Mouse (Mus musculus): Measurements from ENCODE around the gene Rapgef4. TPM values are rescaled to one million over a fixed set of nuclear protein-coding genes. Genes with fewer than 3 reads are reported as not detected.

The Rapgef4 gene
- polyA plus RNA-seq, 1 experiment from 2014 or later = 2.2 TPM

DNA sequence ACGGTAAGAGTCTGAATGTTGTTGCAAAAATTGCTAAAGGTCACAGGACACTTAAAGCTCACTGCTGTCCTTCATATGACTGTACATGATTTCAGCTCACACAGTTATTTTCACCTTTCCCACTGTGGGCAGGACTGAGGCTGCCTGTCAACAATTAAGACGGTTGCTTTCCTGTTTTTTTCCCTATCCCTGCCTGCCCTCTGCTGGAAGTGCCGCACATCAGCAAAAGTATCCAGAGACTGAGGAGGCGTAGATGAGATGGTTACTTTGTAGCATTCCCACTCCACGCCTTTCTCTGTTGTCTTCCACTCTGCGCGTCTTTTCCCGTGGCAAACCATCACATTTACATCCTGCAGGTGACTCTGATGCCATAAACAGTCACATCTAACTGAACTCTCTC, 25.4 kb upstream of the Rapgef4 start:
- ATAC-seq (replicated peaks; ENCODE audit: low FRiP score) = no peak
- H3K27ac ChIP-seq (ENCODE audit: low read depth, low read length) = no peak overlapping the region
- no peak overlapping the region for H3K9ac ChIP-seq (ENCODE audit: low read length)
- H3K4me3 ChIP-seq (ENCODE audit: low read depth, low read length) = no peak overlapping the region
- peak; percentile 62 for DNase-seq (ENCODE audit: low spot score)
- H3K4me2 ChIP-seq (ENCODE audit: low read depth, low read length, severe bottlenecking) = no peak overlapping the region
- 27% methylated on average over 8 of the region's 8 CpGs for WGBS
- H3K9me3 ChIP-seq (ENCODE audit: control insufficient read depth, low read length) = no peaks in the 10 kb centered on the region
- H3K4me1 ChIP-seq (replicated peaks; ENCODE audit: control insufficient read depth, insufficient read depth, low read length) = no peaks in the 10 kb centered on the region
- H3K27me3 ChIP-seq (ENCODE audit: control insufficient read depth, insufficient read depth, low read length) = no peaks in the 10 kb centered on the region
- no peaks in the 10 kb centered on the region for H3K36me3 ChIP-seq (ENCODE audit: control insufficient read depth, insufficient read depth, low read length)

DNA sequence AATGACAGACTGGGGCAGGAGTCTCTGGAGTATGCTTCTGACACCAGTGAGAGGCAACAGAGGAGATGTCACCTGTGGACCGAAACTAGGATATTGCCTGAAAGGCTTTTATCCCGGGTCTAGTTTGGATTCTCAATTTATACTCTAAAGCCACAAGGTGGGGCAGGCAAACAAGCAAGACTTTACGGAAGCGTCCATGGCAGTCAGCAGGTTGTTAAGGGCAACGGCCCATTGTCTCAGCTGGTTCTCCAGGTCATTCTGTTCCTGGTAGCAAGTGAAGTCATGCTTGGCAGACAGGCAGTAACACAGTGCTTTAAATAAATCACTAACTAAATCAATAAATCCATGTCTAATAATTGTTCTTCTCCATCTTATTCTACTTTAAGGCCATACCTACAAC, 24.6 kb upstream of the Rapgef4 start:
- no peak for DNase-seq (ENCODE audit: low spot score)
- H3K4me2 ChIP-seq (ENCODE audit: low read depth, low read length, severe bottlenecking) = no peak overlapping the region
- WGBS = 74% methylated on average over 5 of the region's 5 CpGs
- H3K27me3 ChIP-seq (ENCODE audit: control insufficient read depth, insufficient read depth, low read length) = no peaks in the 10 kb centered on the region
- H3K9ac ChIP-seq (ENCODE audit: low read length) = no peak overlapping the region
- H3K27ac ChIP-seq (ENCODE audit: low read depth, low read length) = no peak overlapping the region
- no peaks in the 10 kb centered on the region for H3K36me3 ChIP-seq (ENCODE audit: control insufficient read depth, insufficient read depth, low read length)
- no peaks in the 10 kb centered on the region for H3K4me1 ChIP-seq (replicated peaks; ENCODE audit: control insufficient read depth, insufficient read depth, low read length)
- no peaks in the 10 kb centered on the region for H3K9me3 ChIP-seq (ENCODE audit: control insufficient read depth, low read length)
- H3K4me3 ChIP-seq (ENCODE audit: low read depth, low read length) = no peak overlapping the region
- ATAC-seq (replicated peaks; ENCODE audit: low FRiP score) = no peak

DNA sequence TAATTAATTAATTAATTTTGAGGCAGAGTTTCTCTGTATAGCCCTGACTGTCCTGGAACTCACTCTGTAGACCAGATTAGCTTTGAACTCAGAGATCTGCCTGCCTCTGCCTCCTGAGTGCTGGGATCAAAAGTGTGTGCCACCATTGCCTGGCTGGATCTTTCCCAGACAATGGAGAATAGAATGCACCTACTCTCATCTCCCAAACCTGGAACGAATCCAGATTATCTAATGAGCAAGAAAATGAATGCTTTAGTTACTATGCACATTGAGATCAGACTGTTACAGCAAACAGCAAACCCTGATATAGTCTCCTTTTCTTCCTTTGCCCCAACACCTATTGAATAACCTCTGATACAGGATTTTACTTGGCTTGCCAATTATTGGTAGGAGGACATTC, 23.1 kb upstream of the Rapgef4 start:
- 86% methylated on average over 1 of the region's 1 CpGs for WGBS
- no peak for ATAC-seq (replicated peaks; ENCODE audit: low FRiP score)
- H3K4me1 ChIP-seq (replicated peaks; ENCODE audit: control insufficient read depth, insufficient read depth, low read length) = no peaks in the 10 kb centered on the region

DNA sequence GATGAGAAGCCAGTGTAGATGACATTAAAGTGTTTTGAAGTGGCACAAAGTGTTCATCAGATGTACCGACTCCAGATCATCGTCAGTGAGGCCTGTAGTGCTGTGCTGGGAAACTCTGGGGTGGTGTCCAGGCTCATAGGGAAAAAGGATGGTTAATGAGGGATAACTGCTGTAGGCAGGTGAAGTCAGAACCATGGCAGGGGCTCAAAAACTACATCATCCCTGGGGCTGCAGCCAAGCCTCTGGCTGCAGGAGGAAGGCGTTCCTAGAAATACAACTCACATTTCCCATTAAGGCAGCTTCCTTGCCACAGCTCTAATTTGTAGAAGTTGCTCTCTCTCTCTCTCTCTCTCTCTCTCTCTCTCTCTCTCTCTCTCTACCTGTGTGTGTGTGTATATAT, 22.6 kb upstream of the Rapgef4 start:
- Histone ChIP-seq H3K9ac (ENCODE audit: low read length) (no peak overlapping the region), H3K27ac (ENCODE audit: low read depth, low read length) (no peak overlapping the region), H3K9me3 (ENCODE audit: control insufficient read depth, low read length) (no peaks in the 10 kb centered on the region), H3K36me3 (ENCODE audit: control insufficient read depth, insufficient read depth, low read length) (no peaks in the 10 kb centered on the region), H3K4me1 (replicated peaks; ENCODE audit: control insufficient read depth, insufficient read depth, low read length) (no peaks in the 10 kb centered on the region), H3K4me2 (ENCODE audit: low read depth, low read length, severe bottlenecking) (no peak overlapping the region), H3K27me3 (ENCODE audit: control insufficient read depth, insufficient read depth, low read length) (no peaks in the 10 kb centered on the region), H3K4me3 (ENCODE audit: low read depth, low read length) (no peak overlapping the region)
- 86% methylated on average over 3 of the region's 3 CpGs for WGBS
- no peak for DNase-seq (ENCODE audit: low spot score)
- no peak for ATAC-seq (replicated peaks; ENCODE audit: low FRiP score)

More for the DNA sequence above, 23.1 kb upstream of the Rapgef4 start:
- no peak overlapping the region for H3K4me3 ChIP-seq (ENCODE audit: low read depth, low read length)
- H3K27me3 ChIP-seq (ENCODE audit: control insufficient read depth, insufficient read depth, low read length) = no peaks in the 10 kb centered on the region
- no peaks in the 10 kb centered on the region for H3K9me3 ChIP-seq (ENCODE audit: control insufficient read depth, low read length)
- no peak overlapping the region for H3K27ac ChIP-seq (ENCODE audit: low read depth, low read length)
- no peaks in the 10 kb centered on the region for H3K36me3 ChIP-seq (ENCODE audit: control insufficient read depth, insufficient read depth, low read length)
- no peak for DNase-seq (ENCODE audit: low spot score)
- H3K9ac ChIP-seq (ENCODE audit: low read length) = no peak overlapping the region
- no peak overlapping the region for H3K4me2 ChIP-seq (ENCODE audit: low read depth, low read length, severe bottlenecking)

DNA sequence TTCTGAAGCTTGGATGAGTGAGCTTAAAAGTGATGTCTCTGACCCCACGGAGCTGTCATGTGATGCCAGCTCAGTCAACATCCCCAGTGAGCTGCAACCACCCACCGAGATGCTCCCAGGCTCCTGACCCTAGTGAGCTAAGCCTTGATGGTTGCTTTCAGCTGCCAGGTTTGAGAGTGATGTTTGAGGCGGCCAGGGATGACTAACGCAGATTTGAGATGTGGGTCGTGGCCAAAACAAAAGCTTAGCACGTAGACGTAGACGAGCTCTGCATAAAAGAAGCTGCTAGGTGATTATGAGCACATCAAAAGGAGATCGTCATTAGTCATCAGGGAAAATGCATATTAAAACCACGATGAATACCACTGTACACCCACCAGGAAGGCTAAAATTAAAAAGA, 16.8 kb upstream of the Rapgef4 start:
- ATAC-seq (replicated peaks; ENCODE audit: low FRiP score) (no peak), DNase-seq (ENCODE audit: low spot score) (no peak)
- H3K4me3 ChIP-seq (ENCODE audit: low read depth, low read length) = no peak overlapping the region

DNA sequence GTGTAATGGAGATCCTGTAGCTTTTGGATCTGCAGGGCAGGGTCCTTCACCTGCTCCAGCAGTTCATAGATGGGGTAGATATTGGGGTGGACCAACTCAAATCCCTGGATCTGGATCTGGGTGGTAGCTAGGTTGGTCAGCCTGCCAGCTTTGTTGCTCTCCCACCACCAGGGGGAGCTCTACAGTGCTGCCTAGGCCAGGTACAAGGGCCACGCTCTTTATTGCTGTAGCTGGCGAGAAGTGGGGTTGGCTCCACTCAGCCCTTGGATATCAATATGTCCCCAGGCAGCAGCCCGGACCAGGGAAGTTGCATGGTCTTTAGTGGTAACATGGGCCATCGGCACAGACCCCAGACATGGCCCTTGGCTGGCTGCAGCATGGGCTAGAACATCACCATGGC, 15.6 kb upstream of the Rapgef4 start:
- H3K36me3 ChIP-seq (ENCODE audit: control insufficient read depth, insufficient read depth, low read length) = no peaks in the 10 kb centered on the region
- H3K9me3 ChIP-seq (ENCODE audit: control insufficient read depth, low read length) = no peaks in the 10 kb centered on the region
- no peak overlapping the region for H3K4me3 ChIP-seq (ENCODE audit: low read depth, low read length)
- DNase-seq (ENCODE audit: low spot score) (peak; percentile 63), ATAC-seq (replicated peaks; ENCODE audit: low FRiP score) (no peak)
- no peaks in the 10 kb centered on the region for H3K27me3 ChIP-seq (ENCODE audit: control insufficient read depth, insufficient read depth, low read length)
- H3K4me2 ChIP-seq (ENCODE audit: low read depth, low read length, severe bottlenecking) = no peak overlapping the region
- no peak overlapping the region for H3K27ac ChIP-seq (ENCODE audit: low read depth, low read length)
- no peak overlapping the region for H3K9ac ChIP-seq (ENCODE audit: low read length)
- 84% methylated on average over 4 of the region's 4 CpGs for WGBS
- H3K4me1 ChIP-seq (replicated peaks; ENCODE audit: control insufficient read depth, insufficient read depth, low read length) = no peaks in the 10 kb centered on the region

More for the DNA sequence above, 16.8 kb upstream of the Rapgef4 start:
- no peaks in the 10 kb centered on the region for H3K9me3 ChIP-seq (ENCODE audit: control insufficient read depth, low read length)
- no peak overlapping the region for H3K4me2 ChIP-seq (ENCODE audit: low read depth, low read length, severe bottlenecking)
- no peaks in the 10 kb centered on the region for H3K4me1 ChIP-seq (replicated peaks; ENCODE audit: control insufficient read depth, insufficient read depth, low read length)
- WGBS = 27% methylated on average over 10 of the region's 10 CpGs
- no peaks in the 10 kb centered on the region for H3K27me3 ChIP-seq (ENCODE audit: control insufficient read depth, insufficient read depth, low read length)
- H3K36me3 ChIP-seq (ENCODE audit: control insufficient read depth, insufficient read depth, low read length) = no peaks in the 10 kb centered on the region
- no peak overlapping the region for H3K27ac ChIP-seq (ENCODE audit: low read depth, low read length)
- H3K9ac ChIP-seq (ENCODE audit: low read length) = no peak overlapping the region

DNA sequence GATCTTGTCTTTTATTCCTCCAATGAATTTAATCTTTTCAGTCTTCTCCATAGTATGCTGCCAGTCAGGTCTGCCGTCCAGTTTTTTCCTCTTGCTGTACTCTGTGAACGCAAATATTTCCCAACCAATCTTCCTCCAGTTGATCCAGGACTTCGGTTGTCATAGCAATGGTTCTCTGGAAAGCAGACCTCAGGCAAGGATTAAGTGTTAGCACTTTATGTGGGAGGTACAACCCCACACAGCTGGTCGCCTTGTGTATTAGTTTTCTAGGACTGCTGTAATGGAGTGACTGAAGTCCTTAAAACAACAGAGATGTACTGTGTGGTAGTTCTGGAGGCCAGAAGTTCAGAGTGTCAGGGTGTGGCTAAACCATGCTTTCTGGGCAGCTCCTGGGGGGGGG, 14.3 kb upstream of the Rapgef4 start:
- WGBS = 68% methylated on average over 4 of the region's 4 CpGs
- no peaks in the 10 kb centered on the region for H3K9me3 ChIP-seq (ENCODE audit: control insufficient read depth, low read length)
- H3K9ac ChIP-seq (ENCODE audit: low read length) = no peak overlapping the region
- no peak overlapping the region for H3K4me3 ChIP-seq (ENCODE audit: low read depth, low read length)
- H3K27ac ChIP-seq (ENCODE audit: low read depth, low read length) = no peak overlapping the region
- ATAC-seq (replicated peaks; ENCODE audit: low FRiP score) (no peak), DNase-seq (ENCODE audit: low spot score) (no peak)
- no peaks in the 10 kb centered on the region for H3K4me1 ChIP-seq (replicated peaks; ENCODE audit: control insufficient read depth, insufficient read depth, low read length)
- H3K27me3 ChIP-seq (ENCODE audit: control insufficient read depth, insufficient read depth, low read length) = no peaks in the 10 kb centered on the region
- H3K4me2 ChIP-seq (ENCODE audit: low read depth, low read length, severe bottlenecking) = no peak overlapping the region
- no peaks in the 10 kb centered on the region for H3K36me3 ChIP-seq (ENCODE audit: control insufficient read depth, insufficient read depth, low read length)

DNA sequence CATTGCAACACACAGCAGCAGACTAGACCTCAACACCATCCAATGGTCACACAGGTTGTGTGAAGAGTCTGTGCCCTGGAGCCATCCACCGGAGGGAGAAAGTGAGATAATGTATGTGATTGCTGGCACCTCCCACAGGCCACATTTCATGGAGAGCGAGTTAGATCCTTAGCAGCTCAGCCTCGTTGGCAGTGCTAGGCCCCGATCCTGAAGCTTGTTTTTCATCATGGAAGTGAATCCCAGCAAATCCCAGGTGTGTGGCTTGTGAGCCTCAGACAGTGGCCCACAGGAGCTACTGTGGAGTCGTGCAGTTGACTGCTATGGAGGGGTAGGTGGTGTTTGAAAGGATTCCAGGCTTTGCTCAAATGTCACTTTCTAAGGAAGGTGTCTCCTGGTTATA, 13.2 kb upstream of the Rapgef4 start:
- 76% methylated on average over 5 of the region's 5 CpGs for WGBS
- ATAC-seq (replicated peaks; ENCODE audit: low FRiP score) (no peak), DNase-seq (ENCODE audit: low spot score) (no peak)
- Histone ChIP-seq H3K9me3 (ENCODE audit: control insufficient read depth, low read length) (no peaks in the 10 kb centered on the region), H3K4me3 (ENCODE audit: low read depth, low read length) (no peak overlapping the region), H3K27ac (ENCODE audit: low read depth, low read length) (no peak overlapping the region), H3K9ac (ENCODE audit: low read length) (no peak overlapping the region), H3K27me3 (ENCODE audit: control insufficient read depth, insufficient read depth, low read length) (no peaks in the 10 kb centered on the region), H3K4me2 (ENCODE audit: low read depth, low read length, severe bottlenecking) (no peak overlapping the region), H3K36me3 (ENCODE audit: control insufficient read depth, insufficient read depth, low read length) (no peaks in the 10 kb centered on the region), H3K4me1 (replicated peaks; ENCODE audit: control insufficient read depth, insufficient read depth, low read length) (no peaks in the 10 kb centered on the region)

DNA sequence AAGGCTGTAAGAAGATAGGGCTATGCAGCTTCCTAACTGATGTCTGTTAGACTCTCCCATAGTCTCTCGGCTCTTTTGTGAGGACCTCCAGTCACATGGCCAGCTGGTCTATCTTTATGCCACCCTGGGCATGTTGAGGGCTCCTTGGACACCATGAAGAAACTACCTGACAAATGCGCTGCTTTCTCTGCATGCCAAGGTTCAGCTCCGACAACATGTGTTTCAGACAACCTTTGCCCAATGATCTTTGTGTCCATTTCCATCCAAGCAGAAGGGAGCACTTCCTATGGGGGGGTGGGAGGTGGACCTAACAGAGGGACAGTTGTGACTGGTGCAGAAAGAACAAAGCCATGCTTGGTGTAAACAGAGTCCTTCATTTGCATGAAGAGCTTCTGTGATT, 7.4 kb upstream of the Rapgef4 start:
- Histone ChIP-seq H3K4me2 (ENCODE audit: low read depth, low read length, severe bottlenecking) (no peak overlapping the region), H3K4me1 (replicated peaks; ENCODE audit: control insufficient read depth, insufficient read depth, low read length) (no peaks in the 10 kb centered on the region), H3K4me3 (ENCODE audit: low read depth, low read length) (no peak overlapping the region), H3K27me3 (ENCODE audit: control insufficient read depth, insufficient read depth, low read length) (no peaks in the 10 kb centered on the region), H3K27ac (ENCODE audit: low read depth, low read length) (no peak overlapping the region), H3K36me3 (ENCODE audit: control insufficient read depth, insufficient read depth, low read length) (no peaks in the 10 kb centered on the region), H3K9me3 (ENCODE audit: control insufficient read depth, low read length) (no peaks in the 10 kb centered on the region), H3K9ac (ENCODE audit: low read length) (no peak overlapping the region)
- no peak for ATAC-seq (replicated peaks; ENCODE audit: low FRiP score)
- 85% methylated on average over 3 of the region's 3 CpGs for WGBS
- DNase-seq (ENCODE audit: low spot score) = no peak
